Mouse (Mus musculus): Measurements from ENCODE around the gene Zfp526.

DNA sequence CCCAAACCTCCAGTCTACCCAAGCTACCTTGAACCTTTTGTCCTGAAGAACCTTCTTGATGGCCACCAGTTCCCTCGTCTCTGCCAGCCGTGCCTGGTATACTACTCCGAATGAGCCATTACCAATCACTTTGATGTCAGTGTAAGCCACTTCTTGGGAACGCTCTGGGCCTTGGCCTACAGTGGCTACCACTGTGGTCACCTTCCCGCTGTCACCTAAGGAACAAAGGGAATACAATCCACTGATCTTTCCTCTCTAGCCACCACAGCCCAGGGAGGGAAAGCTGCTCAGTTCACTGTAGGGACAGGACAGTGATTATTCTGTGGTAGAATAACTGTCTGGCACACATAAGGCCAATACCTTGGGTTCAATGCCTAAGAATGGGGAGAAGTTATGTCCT is 14.3 kb downstream of the Zfp526 start:
- no peak for TF ChIP-seq CTCF (IDR thresholded peaks at IDR 0.05; ENCODE audit: extremely low read depth, insufficient read length, insufficient replicate concordance, low read depth, low read length)
- TF ChIP-seq POLR2A (IDR thresholded peaks at IDR 0.05; ENCODE audit: low read depth, low read length) = no peak

Measured in small intestine, adult 2 months (tissue).